Mouse (Mus musculus) heart, adult 18-20 months (tissue): ENCODE results near the gene Alx3. TPM values are rescaled to one million over a fixed set of nuclear protein-coding genes. Genes with fewer than 3 reads are reported as not detected.

Experiments used
- DNase-seq, 2 experiments: peaks; one replicate each; pipeline ENCODE4 v3.0.0; 2021 to 2022; ENCODE audit warnings: mixed read lengths in 1 of 2
- long read RNA-seq, 2 experiments: library from polyadenylated mRNA; stranded (forward); transcript quantifications; one replicate each; pipeline ENCODE4 v2.0.0; 2021
- total RNA-seq, 2 experiments: library from RNA; stranded (reverse); gene quantifications; 2 replicates each; pipeline ENCODE4 v1.2.3; 2021

Alx3 gene
- not detected for total RNA-seq
- long read RNA-seq, experiment 1: 0 reads
- long read RNA-seq, experiment 2: 0 reads

GRCm38 (mm10) chr3:107594662-107595263, at the start of gene Alx3:
TSS of gene Alx3 (plus strand) at chr3:107595031.
- no peak for DNase-seq

- DNase-seq: no peak
Observed at GRCm38 (mm10) chr3:107545278-107545677, 49.6 kb upstream of the Alx3 start.

- DNase-seq: no peak
Observed at GRCm38 (mm10) chr3:107545716-107546412, 49.0 kb upstream of the Alx3 start.

GRCm38 (mm10) chr3:107546956-107547355, 47.9 kb upstream of the Alx3 start:
- peak; percentile 69 to 72 for DNase-seq

GRCm38 (mm10) chr3:107550409-107551049, 44.3 kb upstream of the Alx3 start:
- DNase-seq: peak; percentile 19 to 73

- DNase-seq: no peak
Observed at GRCm38 (mm10) chr3:107554842-107555241, 40.0 kb upstream of the Alx3 start, which contains the start of gene Ubl4b. TSS of gene Ubl4b (minus strand) at chr3:107555073.

GRCm38 (mm10) chr3:107558740-107559139, 36.1 kb upstream of the Alx3 start:
- DNase-seq: no peak

GRCm38 (mm10) chr3:107559183-107559582, 35.6 kb upstream of the Alx3 start:
- DNase-seq: peak; percentile 76 to 77

GRCm38 (mm10) chr3:107562104-107562503, 32.7 kb upstream of the Alx3 start:
- DNase-seq: no peak

- no peak for DNase-seq
Observed at GRCm38 (mm10) chr3:107562591-107562990, 32.2 kb upstream of the Alx3 start.

- no peak for DNase-seq
Observed at GRCm38 (mm10) chr3:107563880-107564279, 31.0 kb upstream of the Alx3 start.

GRCm38 (mm10) chr3:107565331-107565730, 29.5 kb upstream of the Alx3 start:
- DNase-seq: no peak

- no peak for DNase-seq
Observed at GRCm38 (mm10) chr3:107567766-107568165, 27.1 kb upstream of the Alx3 start.

GRCm38 (mm10) chr3:107568721-107569120, 26.1 kb upstream of the Alx3 start:
- no peak for DNase-seq

GRCm38 (mm10) chr3:107571205-107571604, 23.6 kb upstream of the Alx3 start:
- DNase-seq: no peak

GRCm38 (mm10) chr3:107576807-107577206, 18.0 kb upstream of the Alx3 start:
- no peak for DNase-seq

GRCm38 (mm10) chr3:107577810-107578390, 16.9 kb upstream of the Alx3 start:
- no peak for DNase-seq

- peak; percentile 39 to 83 for DNase-seq
Observed at GRCm38 (mm10) chr3:107579466-107579865, 15.4 kb upstream of the Alx3 start.

- no peak for DNase-seq
Observed at GRCm38 (mm10) chr3:107581103-107582010, 13.5 kb upstream of the Alx3 start.

GRCm38 (mm10) chr3:107582130-107582874, 12.5 kb upstream of the Alx3 start:
- DNase-seq: no peak
